Mouse (Mus musculus) cerebellum, adult 2 months (tissue): Measurements from ENCODE around the gene Nthl1.

Experiments
- CTCF ChIP-seq: fragments of 200-500 bp; IDR thresholded peaks from 2 replicates; pipeline ENCODE4 v1.5.1; 2011; ENCODE audit warnings: low read depth, mild to moderate bottlenecking, control low read depth, low read length, moderate library complexity, borderline replicate concordance; ENCODE audit not compliant: insufficient read depth
- POLR2A ChIP-seq: fragments of 200-500 bp; IDR thresholded peaks from 2 replicates; pipeline ENCODE4 v1.6.1; 2011; ENCODE audit warnings: low read length, control low read depth, borderline replicate concordance; ENCODE audit not compliant: insufficient read depth

DNA sequence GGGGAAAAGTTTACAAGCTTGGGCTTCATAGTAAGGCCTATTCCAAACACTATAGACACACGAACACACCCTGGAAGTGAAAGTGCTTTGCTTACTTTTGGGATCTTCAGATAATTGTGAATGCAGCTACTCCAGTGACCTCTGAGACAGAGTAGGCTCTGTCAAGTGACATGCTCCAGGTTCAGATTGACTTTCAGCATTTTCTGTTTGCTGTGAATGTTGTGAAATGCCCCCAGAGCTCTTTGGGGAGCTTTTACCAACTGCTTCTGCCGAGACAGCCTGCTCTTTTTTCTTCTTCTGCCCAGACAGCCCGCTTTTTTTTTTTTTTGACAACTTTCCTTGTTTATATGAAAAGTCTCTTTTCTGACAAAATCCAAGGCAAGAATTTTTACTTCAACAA lies 48.0 kb upstream of the Nthl1 start:
- TF ChIP-seq CTCF: no peak
- no peak for TF ChIP-seq POLR2A
